Comparison of ENCODE assay signal across 8 mouse cellular contexts in the genomic region with DNA sequence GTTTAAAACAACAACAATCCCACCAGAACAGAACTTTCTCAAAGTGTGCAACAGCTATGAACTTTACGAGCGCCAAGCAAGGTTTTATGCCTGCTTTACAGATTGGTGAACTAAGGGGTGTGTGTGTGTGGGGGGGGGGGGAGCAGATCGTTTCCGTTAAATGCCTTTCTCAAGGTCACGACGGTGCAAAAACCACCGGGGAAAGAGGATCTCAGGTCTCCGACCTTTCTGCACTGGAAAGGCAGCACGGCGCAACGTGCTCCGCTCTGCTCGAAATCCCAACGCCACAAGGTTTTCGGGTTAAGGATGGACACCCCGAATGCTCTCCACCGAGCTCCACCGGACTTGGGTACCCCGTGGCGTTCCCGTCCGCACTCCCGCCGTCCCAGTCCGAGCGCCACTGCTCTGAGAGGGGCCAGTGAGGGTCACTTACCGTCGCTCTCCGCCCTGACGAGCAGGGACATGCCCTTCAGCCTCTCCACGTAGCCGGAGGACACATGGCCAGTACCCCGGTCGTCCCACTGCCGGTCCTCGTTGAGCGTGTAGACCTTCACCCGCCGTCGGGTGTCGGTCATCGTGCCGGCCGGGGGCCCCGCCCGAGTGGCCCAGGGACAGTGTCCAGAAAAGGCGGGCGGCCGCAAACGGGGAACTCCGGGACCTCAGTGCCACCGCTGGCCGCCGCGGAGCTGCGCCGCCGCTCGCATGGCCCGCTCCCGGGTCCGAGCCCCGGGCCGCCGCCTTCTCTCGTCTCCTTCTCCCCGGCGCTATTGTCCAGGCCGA. TPM values are rescaled to one million over a fixed set of nuclear protein-coding genes. Genes with fewer than 3 reads are reported as not detected.
DNase-seq lines count a peak whose midpoint lies in the region; ATAC-seq lines count a peak whose summit lies in the region.

No protein-coding gene starts in this region.

- DNase-seq in 3134 (ENCODE audit: extremely low read depth, insufficient read length, low spot score): peak; percentile 51
- DNase-seq in Muller cell, postnatal 12 days (ENCODE audit: inconsistent ontology term): peak; percentile 34
- peak; percentile 51 to 52 for DNase-seq in cerebellum, postnatal 10 days
- peak; percentile 20 to 25 for DNase-seq in gastrocnemius, adult 8-10 months (ENCODE audit: low spot score in 2 of 2)

- peaks cover 43% of the 10 kb centered on the region for H3K4me1 ChIP-seq in hindbrain, embryonic 15.5 days (replicated peaks)
- peaks cover 19% of the 10 kb centered on the region for H3K4me1 ChIP-seq in limb, embryonic 15.5 days
- H3K4me1 ChIP-seq in midbrain, embryonic 13.5 days (replicated peaks): peaks cover 39% of the 10 kb centered on the region
- peaks cover 15% of the 10 kb centered on the region for H3K4me1 ChIP-seq in stomach, embryonic 15.5 days

- no peaks in the 10 kb centered on the region for H3K36me3 ChIP-seq in hindbrain, embryonic 15.5 days
- H3K36me3 ChIP-seq in limb, embryonic 15.5 days: peaks cover 11% of the 10 kb centered on the region; the same call in 1 of the 2 replicates
- peaks cover 7% of the 10 kb centered on the region; the same call in 1 of the 2 replicates for H3K36me3 ChIP-seq in midbrain, embryonic 13.5 days
- 0 out of 2 replicates have a peak, but pooled peaks cover 2% of the 10 kb centered on the region for H3K36me3 ChIP-seq in stomach, embryonic 15.5 days

- WGBS in hindbrain, embryonic 15.5 days: under 1% methylated on average over 69 of the region's 69 CpGs
- under 1% methylated on average over 64 of the region's 69 CpGs for WGBS in limb, embryonic 15.5 days
- under 1% methylated on average over 69 of the region's 69 CpGs for WGBS in midbrain, embryonic 13.5 days
- WGBS in stomach, embryonic 15.5 days: under 1% methylated on average over 69 of the region's 69 CpGs

- peak overlapping the region; percentile 83 for H3K4me3 ChIP-seq in hindbrain, embryonic 15.5 days
- peak overlapping the region; percentile 100 for H3K4me3 ChIP-seq in limb, embryonic 15.5 days
- peak overlapping the region; percentile 98 for H3K4me3 ChIP-seq in midbrain, embryonic 13.5 days (replicated peaks)
- H3K4me3 ChIP-seq in stomach, embryonic 15.5 days (replicated peaks): peak overlapping the region; percentile 84

- no peaks in the 10 kb centered on the region for H3K27me3 ChIP-seq in hindbrain, embryonic 15.5 days
- H3K27me3 ChIP-seq in limb, embryonic 15.5 days: no peaks in the 10 kb centered on the region
- no peaks in the 10 kb centered on the region for H3K27me3 ChIP-seq in midbrain, embryonic 13.5 days
- no peaks in the 10 kb centered on the region for H3K27me3 ChIP-seq in stomach, embryonic 15.5 days (replicated peaks)

- H3K27ac ChIP-seq in hindbrain, embryonic 15.5 days (replicated peaks): peak overlapping the region; percentile 99
- H3K27ac ChIP-seq in limb, embryonic 15.5 days: peak overlapping the region; percentile 99
- peak overlapping the region; percentile 99 for H3K27ac ChIP-seq in midbrain, embryonic 13.5 days
- peak overlapping the region; percentile 99 for H3K27ac ChIP-seq in stomach, embryonic 15.5 days

- no peaks in the 10 kb centered on the region for H3K9me3 ChIP-seq in hindbrain, embryonic 15.5 days
- no peaks in the 10 kb centered on the region for H3K9me3 ChIP-seq in limb, embryonic 15.5 days
- H3K9me3 ChIP-seq in midbrain, embryonic 13.5 days: no peaks in the 10 kb centered on the region
- no peaks in the 10 kb centered on the region for H3K9me3 ChIP-seq in stomach, embryonic 15.5 days

- ATAC-seq in hindbrain, embryonic 15.5 days (ENCODE audit: low FRiP score, low read depth): peak; percentile 5; the same call in 1 of the 2 replicates
- no peak for ATAC-seq in limb, embryonic 15.5 days (ENCODE audit: insufficient number of reproducible peaks, low FRiP score, low TSS enrichment, low read depth)
- ATAC-seq in midbrain, embryonic 13.5 days: peak; percentile 10
- ATAC-seq in stomach, embryonic 15.5 days (ENCODE audit: insufficient read depth, low FRiP score, low read depth): peak; percentile 0; the same call in 1 of the 2 replicates

- H3K4me2 ChIP-seq in hindbrain, embryonic 15.5 days: peak overlapping the region; percentile 78
- H3K4me2 ChIP-seq in limb, embryonic 15.5 days: peak overlapping the region; percentile 57
- H3K4me2 ChIP-seq in midbrain, embryonic 13.5 days (replicated peaks): peak overlapping the region; percentile 93
- peak overlapping the region; percentile 71 for H3K4me2 ChIP-seq in stomach, embryonic 15.5 days

- H3K9ac ChIP-seq in hindbrain, embryonic 15.5 days: peak overlapping the region; percentile 90
- peak overlapping the region; percentile 100 for H3K9ac ChIP-seq in limb, embryonic 15.5 days
- peak overlapping the region; percentile 99 for H3K9ac ChIP-seq in midbrain, embryonic 13.5 days (replicated peaks)
- peak overlapping the region; percentile 97 for H3K9ac ChIP-seq in stomach, embryonic 15.5 days

RNA-seq across cellular contexts. Expression of gene Ppp4r3a, which starts 1.0 kb away (rescaled TPM):
- 10 to 100 TPM; 13.6 to 18.2 (median 15.9) TPM for total RNA-seq in gastrocnemius, adult 8-10 months (2022)
- 27.0 and 28.1 TPM in 2 replicates for polyA plus RNA-seq in hindbrain, embryonic 15.5 days (2015; fragmentation: Nextera tagmentation; extraction: Ambion mirVana)
- 30.2 and 33.7 TPM in 2 replicates for polyA plus RNA-seq in limb, embryonic 15.5 days (2015; fragmentation: Nextera tagmentation; extraction: Ambion mirVana)
- polyA plus RNA-seq in midbrain, embryonic 13.5 days (2015; fragmentation: Nextera tagmentation; extraction: Ambion mirVana): 31.3 and 37.6 TPM in 2 replicates
- 39.9 and 46.9 TPM in 2 replicates for polyA plus RNA-seq in stomach, embryonic 15.5 days (2015; fragmentation: Nextera tagmentation; extraction: Ambion mirVana)

RNA-seq across cellular contexts. Expression of gene Ccdc88c, which starts 53.6 kb away (rescaled TPM):
- total RNA-seq in gastrocnemius, adult 8-10 months (2022): 10 to 100 TPM; 32.5 to 47.7 (median 37.3) TPM
- polyA plus RNA-seq in hindbrain, embryonic 15.5 days (2015; fragmentation: Nextera tagmentation; extraction: Ambion mirVana): 10.6 and 11.8 TPM in 2 replicates
- polyA plus RNA-seq in limb, embryonic 15.5 days (2015; fragmentation: Nextera tagmentation; extraction: Ambion mirVana): 3.7 and 5.2 TPM in 2 replicates
- 15.6 and 16.5 TPM in 2 replicates for polyA plus RNA-seq in midbrain, embryonic 13.5 days (2015; fragmentation: Nextera tagmentation; extraction: Ambion mirVana)
- polyA plus RNA-seq in stomach, embryonic 15.5 days (2015; fragmentation: Nextera tagmentation; extraction: Ambion mirVana): 9.4 and 11.1 TPM in 2 replicates
